Mouse (Mus musculus) C2C12 (cell line): ENCODE measurements around the gene Dera. TPM values are rescaled to one million over a fixed set of nuclear protein-coding genes. Genes with fewer than 3 reads are reported as not detected.

Experiments used
- H3K27me3 ChIP-seq: one replicate; pipeline ENCODE4 v1.6.1; 2011; ENCODE audit not compliant: control insufficient read depth, insufficient read depth, insufficient read length
- H3K36me3 ChIP-seq: one replicate; pipeline ENCODE4 v1.6.1; 2011; ENCODE audit not compliant: control insufficient read depth, insufficient read depth
- H3K4me3 ChIP-seq: one replicate; pipeline ENCODE4 v1.5.1; 2011; ENCODE audit warnings: mild to moderate bottlenecking, control low read depth; ENCODE audit not compliant: poor library complexity, insufficient read depth, severe bottlenecking
- H3K79me2 ChIP-seq: one replicate; pipeline ENCODE4 v1.6.1; 2011; ENCODE audit not compliant: control insufficient read depth, insufficient read depth
- H3K79me3 ChIP-seq: one replicate; pipeline ENCODE4 v1.6.1; 2011; ENCODE audit warnings: low read depth, control low read depth
- H3ac ChIP-seq: one replicate; pipeline ENCODE3; 2011; ENCODE audit warnings: low read depth; ENCODE audit not compliant: control insufficient read depth, insufficient read length
- CEBPB ChIP-seq: IDR thresholded peaks from one replicate; pipeline ENCODE4 v1.6.1; 2011; ENCODE audit warnings: low read depth, mild to moderate bottlenecking, control low read depth, moderate library complexity
- CTCF ChIP-seq: IDR thresholded peaks from one replicate; pipeline ENCODE4 v1.5.1; 2011; ENCODE audit not compliant: control insufficient read depth, insufficient read depth, insufficient read length
- FOSL1 ChIP-seq: IDR thresholded peaks from one replicate; pipeline ENCODE4 v1.8.0; 2011; ENCODE audit warnings: mild to moderate bottlenecking, low read length; ENCODE audit not compliant: poor library complexity, insufficient read depth, severe bottlenecking
- MAX ChIP-seq: IDR thresholded peaks from one replicate; pipeline ENCODE4 v1.6.1; 2011; ENCODE audit warnings: mild to moderate bottlenecking, control low read depth
- MYOD1 ChIP-seq: IDR thresholded peaks from one replicate; pipeline ENCODE4 v1.6.1; 2011; ENCODE audit warnings: low read depth; ENCODE audit not compliant: control insufficient read depth, insufficient read length
- MYOG ChIP-seq: IDR thresholded peaks from one replicate; pipeline ENCODE4 v1.6.1; 2011; ENCODE audit not compliant: control insufficient read depth, insufficient read length; ENCODE audit errors: extremely low read depth
- USF1 ChIP-seq: IDR thresholded peaks from one replicate; pipeline ENCODE4 v1.6.1; 2011; ENCODE audit warnings: low read depth, mild to moderate bottlenecking, control low read depth, moderate library complexity
- polyA plus RNA-seq: library from polyadenylated mRNA; unstranded; fragments of >200 nt; fragmentation: generic; extraction: Trizol; gene quantifications from one replicate; pipeline ENCODE4 v1.2.1, GENCODE M21; 2012; ENCODE audit warnings: missing spikeins

Dera gene
- polyA plus RNA-seq, 1 experiment: 17.7 TPM

GRCm38 (mm10) chr6:137843337-137843736, 89.0 kb downstream of the Dera start:
- no peaks in the 10 kb centered on the region for H3K27me3 ChIP-seq
- no peaks in the 10 kb centered on the region for H3K79me3 ChIP-seq
- H3K4me3 ChIP-seq: no peak overlapping the region
- peak; percentile 42 for TF ChIP-seq FOSL1
- TF ChIP-seq CEBPB: no peak
- TF ChIP-seq MYOG: no peak
- no peaks in the 10 kb centered on the region for H3K79me2 ChIP-seq
- H3K36me3 ChIP-seq: no peaks in the 10 kb centered on the region
- H3ac ChIP-seq: no peak overlapping the region

GRCm38 (mm10) chr6:137857198-137858194, 103.2 kb downstream of the Dera start:
- Histone ChIP-seq H3K36me3 (no peaks in the 10 kb centered on the region), H3K4me3 (no peak overlapping the region), H3K27me3 (no peaks in the 10 kb centered on the region), H3K79me3 (no peaks in the 10 kb centered on the region), H3K79me2 (no peaks in the 10 kb centered on the region), H3ac (no peak overlapping the region)
- no peak for TF ChIP-seq MYOD1
- no peak for TF ChIP-seq MAX
- no peak for TF ChIP-seq FOSL1
- no peak for TF ChIP-seq MYOG
- no peak for TF ChIP-seq CEBPB
- TF ChIP-seq CTCF: no peak
- TF ChIP-seq USF1: no peak

GRCm38 (mm10) chr6:137869903-137870580, 115.7 kb downstream of the Dera start:
- H3ac ChIP-seq: no peak overlapping the region
- H3K79me3 ChIP-seq: no peaks in the 10 kb centered on the region

GRCm38 (mm10) chr6:137870667-137871066, 116.3 kb downstream of the Dera start:
- Histone ChIP-seq H3K79me3 (no peaks in the 10 kb centered on the region), H3K79me2 (no peaks in the 10 kb centered on the region), H3K4me3 (no peak overlapping the region), H3ac (no peak overlapping the region), H3K27me3 (no peaks in the 10 kb centered on the region), H3K36me3 (no peaks in the 10 kb centered on the region)
- TF ChIP-seq MYOD1: no peak
- TF ChIP-seq CEBPB: no peak

More at GRCm38 (mm10) chr6:137869903-137870580, 115.7 kb downstream of the Dera start:
- TF ChIP-seq CEBPB: no peak
- TF ChIP-seq MYOD1: no peak
- TF ChIP-seq USF1: no peak
- no peak for TF ChIP-seq FOSL1
- TF ChIP-seq CTCF: no peak
- TF ChIP-seq MYOG: no peak
- TF ChIP-seq MAX: no peak
- no peaks in the 10 kb centered on the region for H3K79me2 ChIP-seq
- H3K4me3 ChIP-seq: no peak overlapping the region
- H3K36me3 ChIP-seq: no peaks in the 10 kb centered on the region
- H3K27me3 ChIP-seq: no peaks in the 10 kb centered on the region

- Histone ChIP-seq H3K4me3 (no peak overlapping the region), H3K36me3 (no peaks in the 10 kb centered on the region)
Observed at GRCm38 (mm10) chr6:137872055-137872735, 117.8 kb downstream of the Dera start.

GRCm38 (mm10) chr6:137874471-137875244, 120.3 kb downstream of the Dera start:
- Histone ChIP-seq H3K4me3 (no peak overlapping the region), H3K27me3 (no peaks in the 10 kb centered on the region), H3K79me3 (no peaks in the 10 kb centered on the region), H3ac (no peak overlapping the region), H3K79me2 (no peaks in the 10 kb centered on the region), H3K36me3 (no peaks in the 10 kb centered on the region)
- TF ChIP-seq CTCF (no peak), FOSL1 (no peak), MYOD1 (no peak), USF1 (no peak), MAX (no peak), MYOG (no peak), CEBPB (no peak)

More at GRCm38 (mm10) chr6:137872055-137872735, 117.8 kb downstream of the Dera start:
- no peaks in the 10 kb centered on the region for H3K27me3 ChIP-seq
- no peaks in the 10 kb centered on the region for H3K79me2 ChIP-seq
- TF ChIP-seq CEBPB (no peak), CTCF (peak; percentile 71)
- H3ac ChIP-seq: no peak overlapping the region
- no peaks in the 10 kb centered on the region for H3K79me3 ChIP-seq
